Mouse (Mus musculus) kidney, postnatal 25 days (tissue): Measurements from ENCODE around the gene Pum1.
"Not testable (repeated sequence)": the region's sequence is repeated elsewhere in the genome, so short reads cannot be mapped to it uniquely, and the experiment has no call there.

ENCODE experiments used
- DNase-seq, 2 experiments: peaks; one replicate each; pipeline ENCODE4 v3.0.0; 2021; ENCODE audit warnings: mixed read lengths in 2 of 2

Gene Pum1

DNA sequence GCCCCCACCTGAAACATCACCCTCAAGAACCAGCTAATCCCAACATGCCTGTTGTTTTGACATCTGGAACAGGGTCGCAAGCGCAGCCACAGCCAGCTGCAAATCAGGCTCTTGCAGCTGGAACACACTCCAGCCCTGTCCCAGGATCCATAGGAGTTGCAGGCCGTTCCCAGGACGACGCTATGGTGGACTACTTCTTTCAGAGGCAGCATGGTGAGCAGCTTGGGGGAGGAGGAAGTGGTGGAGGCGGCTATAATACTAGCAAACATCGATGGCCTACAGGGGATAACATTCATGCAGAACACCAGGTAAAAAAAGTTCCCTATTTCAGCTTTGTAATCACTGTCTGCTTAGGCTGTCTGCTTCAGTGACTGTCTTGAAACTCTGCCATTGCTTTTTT is 5.9 kb downstream of the Pum1 start:
- no peak for DNase-seq

DNA sequence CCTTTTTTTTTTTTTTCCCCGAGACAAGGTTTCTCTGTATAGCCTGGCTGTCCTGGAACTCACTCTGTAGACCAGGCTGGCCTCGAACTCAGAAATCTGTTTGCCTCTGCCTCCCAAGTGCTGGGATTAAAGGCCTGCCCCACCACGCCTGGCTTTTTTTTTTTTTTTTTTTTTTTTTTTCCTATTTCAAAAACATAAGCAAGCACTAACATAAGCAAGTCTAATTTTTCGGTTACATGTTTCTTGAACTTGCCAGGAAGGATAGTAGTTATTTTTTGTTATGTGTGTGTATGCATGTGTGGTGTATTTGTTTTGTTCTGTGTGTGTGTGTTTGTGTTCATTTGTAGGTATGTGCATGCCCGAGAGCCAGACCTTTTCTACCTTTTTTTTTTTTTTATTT is 6.9 kb downstream of the Pum1 start:
- not testable (repeated sequence) for DNase-seq

DNA sequence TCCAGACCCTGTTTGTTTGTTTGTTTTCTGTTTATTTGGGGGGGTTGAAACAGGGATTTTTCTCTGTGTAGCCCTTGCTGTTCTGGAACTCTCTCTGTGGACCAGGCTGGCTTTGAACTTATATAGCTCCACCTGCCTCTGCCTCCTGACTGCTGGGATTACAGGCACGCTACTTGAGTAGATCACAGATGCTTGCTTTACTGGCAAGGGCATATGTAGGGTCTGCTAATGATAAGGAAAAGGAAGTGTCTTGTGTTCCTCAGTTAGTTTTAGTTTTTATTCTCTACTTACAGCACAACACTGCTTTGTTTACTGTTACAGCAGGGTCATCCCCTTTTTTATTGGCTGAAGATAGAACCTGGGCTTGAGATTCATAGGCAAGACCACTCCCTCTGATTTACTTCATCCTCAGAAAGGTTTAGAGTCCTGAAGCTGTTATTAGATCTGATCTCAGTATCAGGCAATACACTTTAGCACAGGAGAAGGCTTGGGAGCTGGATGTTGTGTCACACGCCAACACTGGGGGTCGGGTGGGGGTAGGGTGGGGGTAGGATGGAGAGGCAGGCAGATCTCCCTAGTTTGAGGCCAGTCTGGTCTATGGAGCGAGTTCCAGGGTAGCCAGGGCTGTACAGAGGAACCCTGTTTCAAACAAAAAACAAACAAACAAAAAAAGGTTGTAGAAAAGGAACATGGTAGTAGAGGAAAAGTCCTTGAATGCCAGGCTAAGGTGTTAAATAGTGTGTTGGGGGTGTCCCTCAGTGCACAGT is 8.1 kb downstream of the Pum1 start:
- no peak for DNase-seq

DNA sequence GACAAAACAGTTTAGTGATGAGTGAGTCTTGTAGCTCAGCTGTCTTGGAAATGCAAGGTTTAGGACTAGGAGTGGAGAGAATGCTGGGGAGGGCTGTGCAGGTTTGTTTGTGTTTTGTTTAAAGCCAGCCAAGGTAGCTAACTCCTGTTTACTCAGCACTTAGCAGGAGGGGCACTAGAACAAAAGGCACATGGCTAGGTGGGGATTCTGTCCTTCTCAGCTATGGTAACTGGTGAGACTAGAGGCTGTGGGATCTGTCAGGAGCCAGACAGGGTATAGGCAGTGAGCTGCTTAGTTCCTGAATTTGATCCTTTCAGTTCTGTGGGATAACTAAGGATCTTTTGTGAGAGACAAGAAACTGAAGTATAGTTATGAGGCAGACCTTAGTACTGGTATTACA is 9.0 kb downstream of the Pum1 start:
- DNase-seq, result no peak

DNA sequence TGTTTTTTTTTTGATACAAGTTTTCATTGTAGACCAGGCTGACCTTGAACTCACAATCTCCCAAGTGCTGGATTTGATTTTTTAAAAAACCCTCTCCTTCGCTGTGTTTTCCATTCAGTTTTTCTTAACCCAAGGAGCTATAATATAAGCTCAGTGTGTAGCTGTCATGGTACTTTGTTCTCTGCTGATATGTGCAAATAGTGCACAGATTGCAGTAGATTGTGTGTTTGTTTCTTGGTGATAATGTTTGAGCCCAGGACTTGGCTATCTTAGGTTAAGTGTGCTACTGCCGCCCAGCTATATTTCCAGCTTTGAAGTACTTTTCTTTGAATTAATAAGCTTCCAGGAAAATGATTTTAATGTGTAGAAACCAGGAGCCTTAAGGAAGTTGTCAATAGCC is 13.6 kb downstream of the Pum1 start:
- DNase-seq, result no peak

DNA sequence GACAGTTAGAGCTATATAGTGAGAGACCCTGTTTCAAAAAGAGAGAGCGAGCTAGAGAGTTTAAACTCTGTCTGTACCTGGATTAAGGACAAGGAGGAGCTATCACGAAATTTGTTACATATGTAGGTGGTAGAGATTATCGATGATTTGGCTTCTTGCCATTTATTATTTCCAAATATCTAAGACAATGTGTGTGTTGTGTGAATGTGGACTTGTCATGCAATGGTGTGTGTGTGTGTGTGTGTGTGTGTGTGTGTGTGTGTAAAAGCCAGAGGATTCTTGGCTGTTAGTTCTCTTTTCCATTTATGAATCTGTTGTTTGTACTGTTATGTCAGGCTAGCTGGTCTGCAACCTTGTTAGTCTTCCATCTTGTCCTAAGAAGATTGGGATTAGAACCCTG is 15.0 kb downstream of the Pum1 start:
- no peak for DNase-seq

DNA sequence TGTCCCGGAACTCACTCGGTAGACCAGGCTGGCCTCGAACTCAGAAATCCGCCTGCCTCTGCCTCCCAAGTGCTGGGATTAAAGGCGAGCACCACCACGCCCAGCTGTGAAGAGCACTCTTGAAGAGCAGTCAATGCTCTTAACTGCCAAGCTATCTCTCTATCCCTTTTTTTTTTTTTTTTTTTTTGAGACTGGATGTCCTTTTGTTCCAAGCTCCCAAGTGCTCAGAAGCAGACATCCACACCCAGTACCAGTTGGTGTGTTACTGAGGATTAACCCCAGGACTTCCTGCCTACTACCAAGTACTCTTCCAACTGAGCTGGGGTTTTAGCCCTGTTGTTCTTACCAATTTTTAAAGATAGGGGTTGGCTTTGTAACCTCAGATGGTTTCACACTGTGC is 17.6 kb downstream of the Pum1 start:
- DNase-seq, result no peak

DNA sequence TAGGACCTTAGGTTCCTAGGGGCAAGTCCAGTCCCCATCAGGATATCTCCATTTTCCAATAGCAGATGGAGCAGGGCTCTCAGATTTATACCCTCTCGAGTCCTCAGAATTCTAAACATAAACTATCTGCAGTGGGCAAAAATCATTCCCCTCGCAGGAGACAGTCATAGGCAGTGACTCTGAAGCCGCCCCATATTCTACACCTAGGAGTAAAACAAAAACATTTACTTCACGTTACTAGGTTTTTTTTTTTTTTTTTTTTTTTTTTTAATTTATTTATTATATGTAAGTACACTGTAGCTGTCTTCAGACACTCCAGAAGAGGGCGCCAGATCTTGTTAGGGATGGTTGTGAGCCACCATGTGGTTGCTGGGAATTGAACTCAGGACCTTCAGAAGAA is 19.9 kb downstream of the Pum1 start:
- DNase-seq, result not testable (repeated sequence)

DNA sequence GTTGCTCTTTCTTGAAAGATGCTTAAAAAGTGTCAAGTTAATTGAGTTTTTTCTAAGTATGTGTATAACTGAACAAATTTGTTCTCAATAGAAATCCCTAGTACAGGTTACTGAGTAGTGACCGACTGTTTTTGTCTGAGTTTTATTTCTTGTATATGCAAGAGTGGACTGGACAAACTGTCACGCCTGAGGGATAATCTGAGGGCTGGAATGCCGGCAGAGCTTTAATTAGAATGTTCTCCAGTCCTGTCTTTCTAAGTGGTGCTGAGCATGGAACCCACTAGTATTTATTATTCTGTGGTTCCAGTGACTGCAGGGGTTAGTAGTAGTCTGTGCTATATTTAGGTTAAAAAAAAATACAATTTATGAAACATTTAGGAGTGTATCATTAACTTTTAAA is 30.8 kb downstream of the Pum1 start:
- peak; percentile 23 to 49 for DNase-seq

DNA sequence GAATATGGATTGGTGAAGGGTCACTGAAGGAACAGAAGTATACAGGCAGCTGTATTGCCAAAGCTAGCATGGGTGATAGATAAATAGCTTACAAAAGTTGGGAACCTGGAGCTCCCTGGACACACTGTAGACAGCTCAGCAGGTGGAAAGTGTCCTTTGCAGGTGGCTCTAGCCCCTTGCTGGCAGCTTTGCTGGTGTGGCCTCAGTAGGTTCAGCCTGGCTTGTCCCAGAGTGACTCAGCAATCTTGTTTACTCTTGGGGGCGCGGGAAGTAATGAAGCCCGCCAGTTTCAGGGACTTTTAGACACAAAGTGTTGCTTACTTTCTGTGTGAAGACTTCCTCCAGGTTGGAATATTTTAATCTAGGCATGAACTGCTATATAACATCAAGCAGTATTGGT is 31.9 kb downstream of the Pum1 start:
- no peak for DNase-seq

DNA sequence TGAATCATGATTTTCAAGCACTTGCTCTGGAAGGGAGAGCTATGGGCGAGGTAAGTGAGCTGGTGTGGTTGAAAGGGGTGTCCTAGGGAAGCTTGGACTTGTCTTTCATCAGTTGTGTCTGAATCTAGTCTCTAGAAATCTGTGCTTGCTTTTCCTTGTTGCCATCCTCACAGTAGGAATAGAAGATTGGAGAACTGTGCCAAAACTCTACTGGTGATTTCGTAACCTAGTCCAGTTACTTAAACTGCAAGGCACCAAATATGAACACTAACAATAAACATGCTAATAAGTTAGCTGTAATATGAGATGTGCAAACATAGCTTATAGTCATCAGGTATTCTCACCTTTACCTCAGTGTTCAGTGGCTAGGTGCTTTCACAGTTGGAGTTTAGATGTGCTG is 37.9 kb downstream of the Pum1 start:
- DNase-seq, result no peak

DNA sequence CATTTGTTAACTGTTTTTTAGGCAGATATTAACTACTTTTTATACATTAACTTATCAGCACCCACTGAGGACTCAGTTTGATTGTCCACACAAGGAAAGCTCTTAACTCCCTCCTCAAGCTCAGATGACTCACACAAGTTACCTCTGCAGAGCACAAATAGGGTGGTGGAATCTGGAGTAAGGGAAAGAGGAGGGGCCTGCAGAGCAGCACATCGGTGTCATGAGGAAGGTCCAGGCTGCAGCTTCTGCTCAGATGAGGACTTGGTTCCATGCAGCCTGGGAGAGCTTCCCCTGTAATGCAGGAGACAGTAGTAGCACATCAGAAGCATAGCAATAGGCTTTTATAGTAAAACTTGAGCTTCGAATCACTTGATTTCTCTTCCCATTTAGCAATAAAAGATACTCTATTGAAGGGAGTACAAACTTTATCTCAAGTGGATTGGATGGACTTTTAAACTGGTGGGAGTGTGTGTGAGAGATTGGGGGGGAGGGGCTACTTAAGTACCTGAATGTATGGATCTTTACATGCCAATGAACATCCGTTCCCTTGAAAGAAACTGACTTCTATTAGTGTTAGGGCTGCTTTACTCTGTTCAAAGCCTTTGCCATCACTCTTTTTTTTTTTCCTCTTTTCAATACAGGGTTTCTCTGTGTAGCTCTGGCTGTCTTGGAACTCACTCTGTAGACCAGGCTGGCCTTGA is 39.9 kb downstream of the Pum1 start:
- no peak for DNase-seq

DNA sequence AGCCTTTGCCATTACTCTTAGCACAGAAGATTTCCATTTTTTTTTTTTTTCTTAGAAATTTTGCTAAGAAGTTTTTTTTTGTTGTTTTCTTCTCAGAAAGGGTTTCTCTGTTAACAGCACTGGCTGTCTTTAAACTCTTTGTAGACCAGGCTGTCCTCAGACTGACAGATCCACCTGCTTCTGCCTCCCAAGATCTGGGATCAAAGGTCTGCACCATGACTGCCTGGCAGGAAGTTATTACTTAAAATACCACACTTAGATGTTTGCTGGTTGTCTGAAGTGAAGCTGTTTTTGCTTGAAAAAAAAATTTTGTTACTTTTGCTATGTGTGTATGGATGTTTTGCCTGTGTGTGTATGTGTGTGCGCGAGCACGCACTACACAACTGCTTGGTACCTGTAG is 40.5 kb downstream of the Pum1 start:
- no peak for DNase-seq

DNA sequence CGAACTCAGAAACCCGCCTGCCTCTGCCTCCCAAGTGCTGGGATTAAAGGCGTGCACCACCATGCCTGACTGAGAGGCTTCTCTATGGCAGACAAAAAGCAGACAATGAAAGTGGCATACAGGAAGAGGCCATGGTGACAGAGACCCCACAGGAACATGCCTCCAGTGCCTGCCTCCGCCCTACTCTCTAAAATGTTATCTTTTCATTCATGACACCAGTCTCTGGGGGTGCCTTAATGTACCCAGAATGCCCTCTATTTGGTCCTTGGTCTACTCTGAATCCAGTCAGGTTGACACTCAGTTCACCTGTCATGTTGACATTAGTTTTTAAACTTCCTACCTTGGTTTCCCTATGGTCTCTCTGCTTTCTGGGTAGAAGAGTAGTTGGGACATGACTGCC is 41.5 kb downstream of the Pum1 start:
- DNase-seq, result no peak

DNA sequence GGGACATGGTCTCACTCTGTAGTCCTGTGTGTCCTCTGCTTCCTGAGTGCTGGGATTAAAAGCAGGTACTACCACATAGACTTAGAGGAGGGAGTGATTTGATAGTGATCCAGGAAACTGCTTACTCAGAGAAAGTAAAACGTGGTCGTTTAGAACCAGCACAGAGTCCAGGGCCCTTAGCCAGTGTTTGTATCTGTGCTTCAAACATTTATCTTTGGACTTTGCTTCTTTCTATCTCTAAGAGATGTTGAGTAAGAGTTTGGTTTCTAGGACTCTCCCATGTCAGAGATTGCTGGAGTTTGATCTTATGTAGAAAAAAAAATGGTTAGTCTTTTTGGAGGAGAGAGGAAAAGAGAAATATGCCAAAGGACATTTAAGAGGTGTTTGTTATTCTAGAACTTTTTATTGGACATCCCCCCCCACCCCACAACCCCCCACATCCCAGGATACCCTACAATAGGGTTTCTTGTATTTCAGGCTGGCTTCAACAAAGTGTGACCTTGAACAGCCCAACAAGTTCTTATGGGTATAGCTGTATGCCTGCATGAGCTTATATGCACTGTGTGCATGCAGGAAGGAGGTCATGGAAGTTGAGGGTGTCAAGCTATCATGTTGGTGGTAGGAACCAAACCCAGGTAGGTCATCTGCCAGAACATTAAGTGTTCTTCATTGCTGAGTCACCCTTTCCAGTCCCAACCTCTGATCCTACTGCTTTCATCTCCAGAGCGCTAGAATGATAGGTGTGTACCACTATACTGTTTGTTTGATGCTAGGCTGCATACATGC is 43.3 kb downstream of the Pum1 start:
- DNase-seq, result no peak

DNA sequence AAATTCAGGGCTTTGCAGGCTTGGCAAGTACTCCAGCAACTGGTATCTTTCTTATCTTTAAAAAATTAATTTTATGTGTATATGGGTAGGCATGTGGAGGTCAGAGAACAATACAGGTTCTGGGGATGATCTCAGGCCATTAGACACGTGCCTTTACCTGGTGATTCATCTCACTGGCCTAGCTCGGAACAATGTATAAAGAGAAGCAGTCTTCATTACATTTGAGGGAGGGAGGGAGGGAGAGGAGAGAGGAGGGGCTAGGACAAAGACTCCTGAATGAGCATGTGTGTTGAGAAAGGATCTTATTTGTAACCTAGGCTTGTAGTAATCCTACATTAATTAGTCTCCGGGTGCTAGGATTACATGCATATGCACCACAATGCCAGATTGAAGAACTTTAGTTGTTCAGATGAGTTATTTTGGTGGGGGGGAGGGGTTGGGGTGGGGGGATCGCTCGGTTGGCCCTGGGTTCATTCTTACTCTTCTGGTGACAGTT is 48.3 kb downstream of the Pum1 start:
- DNase-seq, result no peak

DNA sequence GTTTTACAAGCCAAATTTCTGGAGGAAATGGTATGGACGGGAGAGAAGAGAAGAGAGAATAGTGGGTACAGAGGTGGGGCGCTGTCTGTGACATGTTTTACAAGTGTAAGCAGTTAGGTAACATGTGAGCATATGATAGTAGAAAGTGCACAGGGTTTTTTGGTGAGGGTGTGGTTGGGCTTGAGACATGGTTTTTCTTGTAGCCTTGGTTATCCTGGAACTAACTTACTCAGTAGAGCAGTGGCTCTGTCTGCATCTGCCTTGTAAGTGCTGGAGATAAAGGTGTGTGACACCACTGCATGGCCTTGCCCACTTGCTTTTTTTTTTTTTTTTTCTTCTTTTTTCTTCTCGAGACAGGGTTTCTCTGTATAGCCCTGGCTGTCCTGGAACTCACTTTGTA is 49.2 kb downstream of the Pum1 start:
- DNase-seq, result no peak

DNA sequence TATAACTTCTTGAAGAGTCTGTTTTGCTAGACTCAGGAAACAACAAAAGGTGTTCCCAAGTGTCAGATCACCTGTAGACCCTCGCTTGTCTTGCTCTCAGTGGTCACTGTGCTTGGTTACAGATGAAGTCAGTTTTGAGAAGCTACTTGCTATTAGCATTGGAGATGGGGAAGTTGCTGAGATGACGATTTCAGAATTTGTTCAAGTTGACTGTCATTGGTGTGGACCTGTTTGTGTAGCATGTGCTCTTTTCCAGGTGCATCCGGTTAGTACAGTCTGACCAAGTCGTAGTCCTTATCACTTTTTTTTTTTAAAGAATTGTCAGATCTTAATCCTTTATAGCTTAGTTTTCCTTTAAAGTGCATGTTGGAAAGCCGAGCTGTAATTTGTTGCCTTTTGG is 50.3 kb downstream of the Pum1 start:
- DNase-seq, result no peak

DNA sequence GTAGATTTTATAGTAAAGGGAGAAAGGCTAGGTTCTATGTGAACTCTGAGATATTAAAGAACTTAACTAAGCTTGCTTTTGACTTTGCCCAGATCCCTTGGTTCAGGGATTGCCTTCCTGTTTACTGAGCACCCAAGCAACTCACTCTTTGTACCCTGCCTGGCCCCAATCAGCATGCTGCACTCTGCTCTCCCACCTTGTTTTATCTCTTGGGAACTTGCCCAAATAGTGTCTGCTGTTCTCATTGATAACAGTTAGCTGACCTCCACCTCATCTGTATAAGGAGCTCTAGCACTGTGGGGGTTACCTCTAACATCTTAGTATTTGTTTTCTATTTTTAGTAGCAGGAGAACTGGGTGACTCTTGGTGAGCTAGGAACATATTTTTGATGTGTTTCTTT is 52.0 kb downstream of the Pum1 start:
- peak; percentile 38 to 66 for DNase-seq

DNA sequence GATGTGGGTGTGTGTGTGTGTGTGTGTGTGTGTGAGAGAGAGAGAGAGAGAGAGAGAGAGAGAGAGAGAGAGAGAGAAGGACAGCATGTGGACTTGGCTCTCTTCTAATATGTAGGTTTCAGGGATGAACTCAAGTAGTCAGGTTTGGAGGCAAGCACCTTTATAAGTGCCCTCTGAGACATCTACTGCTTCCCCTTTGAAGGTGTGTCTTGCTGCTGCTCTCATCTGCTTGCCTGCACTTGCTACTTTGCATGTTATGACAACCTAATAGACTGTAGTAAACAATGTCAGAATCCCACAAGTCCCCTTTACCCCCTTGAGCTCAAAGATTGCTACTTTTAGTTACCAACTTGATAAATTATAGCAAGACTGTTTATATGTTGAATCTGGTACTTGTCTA is 52.5 kb downstream of the Pum1 start:
- DNase-seq, result no peak

DNA sequence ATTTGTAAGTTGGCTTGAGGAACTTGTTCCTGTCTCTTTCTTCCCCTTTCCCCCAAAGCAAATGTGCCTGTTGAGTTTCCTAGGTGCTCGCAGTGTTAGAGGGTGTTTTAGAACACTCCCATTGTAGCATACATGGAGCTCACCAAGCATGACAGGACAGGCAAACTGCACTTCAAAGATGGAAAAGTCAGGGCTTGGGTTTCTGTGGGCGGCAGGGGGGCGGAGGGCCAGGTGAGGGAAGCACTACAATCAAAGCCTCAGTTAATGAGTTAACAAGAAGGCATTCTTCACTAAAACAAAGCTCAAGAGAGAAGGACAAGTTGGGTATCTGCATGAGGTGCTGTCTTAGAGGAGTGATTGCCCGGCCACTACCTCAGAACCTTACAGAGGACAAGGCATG is 56.2 kb downstream of the Pum1 start:
- DNase-seq, result no peak

DNA sequence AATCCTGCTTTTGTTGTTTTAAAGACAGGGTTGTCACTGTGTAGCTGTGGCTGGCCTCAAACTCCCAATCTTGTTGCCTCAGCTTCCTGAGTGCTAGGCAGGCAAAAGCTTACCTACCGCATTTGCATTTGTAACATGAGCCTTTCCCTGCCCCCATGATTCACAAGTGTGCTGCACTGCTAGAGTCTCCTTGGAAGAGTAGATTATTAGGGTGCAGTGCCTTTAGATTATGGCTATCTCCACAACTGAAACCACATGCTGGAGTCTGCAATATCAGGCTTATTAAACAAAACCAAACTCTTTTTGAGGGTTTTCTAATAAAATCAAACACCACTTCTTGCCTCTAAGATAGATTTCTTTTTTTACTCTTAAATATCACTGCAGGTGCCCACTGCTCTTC is 59.5 kb downstream of the Pum1 start:
- no peak for DNase-seq

DNA sequence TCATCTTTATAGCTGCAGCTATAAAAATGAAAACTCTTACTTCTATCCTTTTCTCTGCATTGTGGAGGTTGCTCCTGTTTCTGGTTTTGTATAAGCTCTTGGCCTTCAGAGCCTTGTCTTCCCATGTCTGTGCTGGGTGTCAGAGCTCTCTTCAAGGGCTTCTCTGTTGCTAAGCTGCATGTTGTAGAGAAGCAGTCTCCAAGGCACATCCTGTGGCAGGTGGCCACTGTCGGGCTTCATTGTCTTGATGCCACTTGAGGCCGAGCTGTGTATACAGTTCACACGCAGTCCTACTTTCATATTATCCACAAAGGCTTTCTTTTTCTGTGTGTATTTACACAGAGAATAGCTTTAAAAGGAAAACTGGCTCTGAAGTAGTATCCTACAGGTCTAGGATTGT is 63.0 kb downstream of the Pum1 start:
- no peak for DNase-seq

DNA sequence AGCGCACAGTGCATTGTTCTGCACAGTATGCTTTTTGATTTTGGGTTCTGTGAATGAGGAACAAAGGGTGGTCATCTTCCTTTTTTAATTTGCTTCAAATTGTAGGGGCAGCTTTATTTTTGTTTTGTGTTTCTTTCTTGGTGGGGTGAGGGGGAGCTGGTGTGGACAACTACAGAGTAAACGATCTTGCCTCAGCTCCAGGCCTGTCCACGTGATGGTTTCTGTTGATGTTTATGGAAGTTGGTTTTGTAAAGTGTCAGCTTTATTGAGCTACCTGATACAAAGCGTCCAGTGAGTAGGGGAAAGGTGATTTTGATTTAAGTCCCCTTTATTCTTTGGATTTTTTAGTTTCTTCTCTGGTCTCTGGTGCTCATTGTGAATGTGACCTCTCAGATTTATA is 72.8 kb downstream of the Pum1 start:
- DNase-seq, result no peak
